Mouse (Mus musculus): Measurements from ENCODE around the gene Dock9. TPM values are rescaled to one million over a fixed set of nuclear protein-coding genes. Genes with fewer than 3 reads are reported as not detected.
A peak's percentile ranks its signal among the peaks of the same experiment; 100 is the strongest.

Gene Dock9
- total and polyA plus RNA-seq, 2 experiments from 2014 or later = 4.1 to 20.5 TPM

GRCm38 (mm10) chr14:121589097-121589725, 208.4 kb downstream of the Dock9 start:
- no peaks in the 10 kb centered on the region for H3K36me3 ChIP-seq (replicated peaks; ENCODE audit: control insufficient read depth, insufficient read depth, low read length)
- 0 out of 2 replicates have a peak overlapping the region, but pooled peaks have one; percentile 7 for H3K27ac ChIP-seq (ENCODE audit: low read depth)
- no peaks in the 10 kb centered on the region for H3K9me3 ChIP-seq (replicated peaks; ENCODE audit: control insufficient read depth, low read length)
- no peak overlapping the region for H3K9ac ChIP-seq (replicated peaks; ENCODE audit: low read depth, low read length)
- ATAC-seq (ENCODE audit: insufficient read depth, low read depth) = peak; percentile 66
- 51% methylated on average over 10 of the region's 10 CpGs for WGBS
- TF ChIP-seq CTCF (IDR thresholded peaks at IDR 0.05; ENCODE audit: low read depth) (peak; percentile 92), EP300 (IDR thresholded peaks at IDR 0.05; ENCODE audit: low read depth) (no peak)
- peak; percentile 72 for DNase-seq (ENCODE audit: low spot score)
- no peaks in the 10 kb centered on the region; the same call in 1 of the 2 replicates for H3K27me3 ChIP-seq (ENCODE audit: control insufficient read depth, insufficient read depth, low read length)
- H3K4me3 ChIP-seq (ENCODE audit: low read depth, low read length) = no peak overlapping the region
- no peak overlapping the region for H3K4me2 ChIP-seq (ENCODE audit: low read depth, low read length)
- H3K4me1 ChIP-seq (ENCODE audit: control insufficient read depth, insufficient read depth) = no peaks in the 10 kb centered on the region

GRCm38 (mm10) chr14:121588451-121588850, 209.2 kb downstream of the Dock9 start:
- no peak overlapping the region for H3K4me3 ChIP-seq (ENCODE audit: low read depth, low read length)
- no peak overlapping the region for H3K9ac ChIP-seq (replicated peaks; ENCODE audit: low read depth, low read length)
- WGBS = 69% methylated on average over 4 of the region's 4 CpGs
- TF ChIP-seq CTCF (IDR thresholded peaks at IDR 0.05; ENCODE audit: low read depth) = peak; percentile 72
- TF ChIP-seq EP300 (IDR thresholded peaks at IDR 0.05; ENCODE audit: low read depth) = no peak
- ATAC-seq (ENCODE audit: insufficient read depth, low read depth) (no peak), DNase-seq (ENCODE audit: low spot score) (peak; percentile 46)
- no peaks in the 10 kb centered on the region for H3K4me1 ChIP-seq (ENCODE audit: control insufficient read depth, insufficient read depth)
- H3K9me3 ChIP-seq (replicated peaks; ENCODE audit: control insufficient read depth, low read length) = no peaks in the 10 kb centered on the region
- no peaks in the 10 kb centered on the region for H3K36me3 ChIP-seq (replicated peaks; ENCODE audit: control insufficient read depth, insufficient read depth, low read length)
- H3K27ac ChIP-seq (ENCODE audit: low read depth) = no peak overlapping the region
- no peaks in the 10 kb centered on the region for H3K27me3 ChIP-seq (ENCODE audit: control insufficient read depth, insufficient read depth, low read length)
- H3K4me2 ChIP-seq (ENCODE audit: low read depth, low read length) = no peak overlapping the region

DNA sequence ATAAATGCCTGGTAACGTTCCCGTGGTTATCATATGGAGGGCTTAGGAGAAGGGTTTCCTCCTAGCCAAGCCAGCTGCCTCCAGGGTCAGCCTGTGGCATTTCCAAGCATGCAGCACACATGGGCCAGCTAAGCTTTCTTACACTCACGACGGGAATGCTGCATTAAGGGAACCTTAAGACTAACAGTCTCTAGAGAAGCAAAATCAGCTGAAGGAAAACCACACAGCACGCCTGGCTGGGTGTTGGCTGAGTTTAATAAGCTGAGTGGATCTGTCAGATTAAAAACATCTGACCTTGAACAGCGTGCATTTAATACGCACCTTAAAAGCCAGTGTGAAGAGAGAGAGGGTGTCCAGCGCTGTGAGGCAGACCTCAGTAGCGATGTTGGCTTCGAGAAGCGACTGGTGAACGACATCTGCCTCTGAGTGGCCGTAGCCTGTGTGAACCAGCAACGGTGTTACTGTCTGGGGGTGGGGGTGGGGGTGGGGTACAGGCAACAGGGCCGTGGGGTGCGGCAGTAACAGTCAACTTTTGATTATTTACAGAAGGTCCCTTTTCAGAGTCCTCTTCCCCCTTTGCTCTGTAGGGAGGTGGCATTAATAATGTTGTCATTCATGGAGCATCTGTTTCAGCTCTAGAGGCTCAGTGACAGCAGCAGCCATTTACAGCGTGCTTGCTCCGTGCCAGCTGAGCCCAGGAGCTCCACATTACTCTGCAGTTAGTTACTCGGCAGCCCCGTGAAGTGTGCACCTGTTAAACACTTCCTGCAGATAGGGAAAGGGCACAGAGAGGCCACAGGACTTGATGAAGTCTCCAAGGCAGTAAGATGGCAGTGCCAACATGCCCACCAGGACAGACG, 211.5 kb downstream of the Dock9 start:
- DNase-seq (ENCODE audit: low spot score) = no peak
- Histone ChIP-seq H3K4me2 (ENCODE audit: low read depth, low read length) (peak overlapping the region; percentile 2), H3K27ac (ENCODE audit: low read depth) (no peak overlapping the region), H3K4me1 (ENCODE audit: control insufficient read depth, insufficient read depth) (no peaks in the 10 kb centered on the region), H3K36me3 (replicated peaks; ENCODE audit: control insufficient read depth, insufficient read depth, low read length) (0 out of 2 replicates have a peak, but pooled peaks cover 8% of the 10 kb centered on the region), H3K27me3 (ENCODE audit: control insufficient read depth, insufficient read depth, low read length) (no peaks in the 10 kb centered on the region), H3K9ac (replicated peaks; ENCODE audit: low read depth, low read length) (no peak overlapping the region), H3K9me3 (replicated peaks; ENCODE audit: control insufficient read depth, low read length) (no peaks in the 10 kb centered on the region), H3K4me3 (ENCODE audit: low read depth, low read length) (no peak overlapping the region)
- peak; percentile 40; the same call in 1 of the 2 replicates for ATAC-seq (ENCODE audit: insufficient read depth, low read depth)
- no peak for TF ChIP-seq CTCF (IDR thresholded peaks at IDR 0.05; ENCODE audit: low read depth)
- TF ChIP-seq EP300 (IDR thresholded peaks at IDR 0.05; ENCODE audit: low read depth) = no peak
- WGBS = 44% methylated on average over 21 of the region's 21 CpGs

DNA sequence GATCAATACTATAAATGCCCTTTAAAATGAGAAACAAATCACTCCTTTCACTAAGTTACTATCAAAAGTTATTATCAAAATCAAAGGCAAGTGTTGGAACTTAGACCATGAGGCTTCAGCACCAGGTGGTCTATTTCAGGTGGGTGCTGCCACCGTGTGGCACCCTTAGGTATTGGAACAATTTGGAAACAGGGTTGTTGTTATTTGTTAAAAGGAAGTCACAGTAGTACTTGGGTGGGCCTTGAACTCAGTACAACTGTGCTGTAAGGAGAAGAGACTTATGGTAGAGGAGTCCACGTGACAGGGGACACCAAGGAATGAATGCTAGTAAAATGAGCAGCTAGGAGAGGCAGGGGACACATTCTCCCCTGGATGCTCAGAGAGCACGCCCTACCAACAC, 218.6 kb downstream of the Dock9 start:
- Histone ChIP-seq H3K9ac (replicated peaks; ENCODE audit: low read depth, low read length) (no peak overlapping the region), H3K27me3 (ENCODE audit: control insufficient read depth, insufficient read depth, low read length) (no peaks in the 10 kb centered on the region), H3K9me3 (replicated peaks; ENCODE audit: control insufficient read depth, low read length) (no peaks in the 10 kb centered on the region), H3K36me3 (replicated peaks; ENCODE audit: control insufficient read depth, insufficient read depth, low read length) (peaks cover 8% of the 10 kb centered on the region; the same call in 1 of the 2 replicates), H3K27ac (ENCODE audit: low read depth) (no peak overlapping the region), H3K4me1 (ENCODE audit: control insufficient read depth, insufficient read depth) (no peaks in the 10 kb centered on the region), H3K4me2 (ENCODE audit: low read depth, low read length) (no peak overlapping the region), H3K4me3 (ENCODE audit: low read depth, low read length) (no peak overlapping the region)
- no peak for TF ChIP-seq EP300 (IDR thresholded peaks at IDR 0.05; ENCODE audit: low read depth)
- TF ChIP-seq CTCF (IDR thresholded peaks at IDR 0.05; ENCODE audit: low read depth) = peak; percentile 81
- ATAC-seq (ENCODE audit: insufficient read depth, low read depth) = no peak
- 43% methylated on average over 3 of the region's 3 CpGs for WGBS
- peak; percentile 33 for DNase-seq (ENCODE audit: low spot score)

GRCm38 (mm10) chr14:121573391-121573790, 224.2 kb downstream of the Dock9 start:
- 90% methylated on average over 5 of the region's 5 CpGs for WGBS
- TF ChIP-seq EP300 (IDR thresholded peaks at IDR 0.05; ENCODE audit: low read depth) (no peak), CTCF (IDR thresholded peaks at IDR 0.05; ENCODE audit: low read depth) (no peak)
- Histone ChIP-seq H3K9ac (replicated peaks; ENCODE audit: low read depth, low read length) (no peak overlapping the region), H3K9me3 (replicated peaks; ENCODE audit: control insufficient read depth, low read length) (no peaks in the 10 kb centered on the region), H3K4me1 (ENCODE audit: control insufficient read depth, insufficient read depth) (no peaks in the 10 kb centered on the region), H3K4me3 (ENCODE audit: low read depth, low read length) (no peak overlapping the region), H3K4me2 (ENCODE audit: low read depth, low read length) (no peak overlapping the region), H3K27me3 (ENCODE audit: control insufficient read depth, insufficient read depth, low read length) (no peaks in the 10 kb centered on the region), H3K36me3 (replicated peaks; ENCODE audit: control insufficient read depth, insufficient read depth, low read length) (no peaks in the 10 kb centered on the region; the same call in 1 of the 2 replicates), H3K27ac (ENCODE audit: low read depth) (no peak overlapping the region)
- no peak for DNase-seq (ENCODE audit: low spot score)
- no peak for ATAC-seq (ENCODE audit: insufficient read depth, low read depth)

Data from heart, postnatal 0 days (tissue).